Comparison of ENCODE assay signal across 8 mouse cellular contexts in the genomic region with DNA sequence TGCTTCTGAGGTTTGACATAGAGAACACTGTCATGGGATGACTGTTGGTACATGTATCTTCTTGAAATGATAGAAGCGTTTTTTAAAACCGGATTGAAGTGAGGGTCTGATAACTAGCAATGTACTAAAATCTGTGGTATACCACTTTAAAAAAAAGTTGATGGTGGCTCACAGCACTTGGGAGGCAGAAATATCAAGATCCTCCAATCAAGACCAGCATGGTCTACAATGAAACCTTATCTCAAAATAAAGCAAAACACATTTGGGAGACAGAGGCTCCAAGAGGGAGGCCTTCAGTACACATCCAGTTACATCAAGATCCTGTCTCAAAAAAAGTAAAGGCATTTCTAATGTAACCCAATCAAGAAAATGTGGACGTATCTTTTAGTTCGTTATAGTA. TPM values are rescaled to one million over a fixed set of nuclear protein-coding genes. Genes with fewer than 3 reads are reported as not detected.
A peak's percentile ranks its signal among the peaks of the same experiment; 100 is the strongest.
DNase-seq lines count a peak whose midpoint lies in the region; ATAC-seq and TF ChIP-seq lines count a peak whose summit lies in the region.

No protein-coding gene starts in this region.

- peak overlapping the region; percentile 73 for H3K4me3 ChIP-seq in erythroblast, embryonic 14.5 days (replicated peaks)
- peak overlapping the region; percentile 89 for H3K4me3 ChIP-seq in forebrain, embryonic 16.5 days (replicated peaks; ENCODE audit: low read length)
- H3K4me3 ChIP-seq in liver, postnatal 0 days (ENCODE audit: low read depth, low read length), result peak overlapping the region; percentile 99

- ATAC-seq in erythroblast, adult 5-6 weeks (replicated peaks; ENCODE audit: low FRiP score, poor library complexity, severe bottlenecking), result no peak
- no peak for ATAC-seq in forebrain, embryonic 16.5 days
- ATAC-seq in liver, postnatal 0 days, result no peak

- TF ChIP-seq EP300 in liver, postnatal 0 days (IDR thresholded peaks at IDR 0.05; ENCODE audit: low read depth), result no peak

- peak; percentile 49 for DNase-seq in A20 (ENCODE audit: low read depth, low spot score)
- no peak for DNase-seq in liver, postnatal 0 days
- DNase-seq in ovary, postnatal 36 days (ENCODE audit: low spot score), result no peak
- no peak for DNase-seq in B cell, adult 2 months
- no peak for DNase-seq in spleen, postnatal 36 days (ENCODE audit: low spot score in 2 of 2)

- H3K4me1 ChIP-seq in erythroblast, embryonic 14.5 days (ENCODE audit: control insufficient read depth), result peaks cover 49% of the 10 kb centered on the region
- H3K4me1 ChIP-seq in forebrain, embryonic 16.5 days (replicated peaks; ENCODE audit: control insufficient read depth, insufficient read depth, low read length), result peaks cover 46% of the 10 kb centered on the region
- peaks cover 22% of the 10 kb centered on the region for H3K4me1 ChIP-seq in liver, postnatal 0 days (ENCODE audit: insufficient read depth)

- no peak for TF ChIP-seq CTCF in liver, postnatal 0 days (IDR thresholded peaks at IDR 0.05; ENCODE audit: low read depth)

- H3K27me3 ChIP-seq in erythroblast, embryonic 14.5 days (ENCODE audit: control insufficient read depth), result no peaks in the 10 kb centered on the region
- H3K27me3 ChIP-seq in forebrain, embryonic 16.5 days (replicated peaks; ENCODE audit: control insufficient read depth, insufficient read depth, low read length), result no peaks in the 10 kb centered on the region
- no peaks in the 10 kb centered on the region for H3K27me3 ChIP-seq in liver, postnatal 0 days (ENCODE audit: insufficient read depth, low read length)

- 26% methylated on average over 4 of the region's 4 CpGs for WGBS in forebrain, embryonic 16.5 days
- WGBS in liver, postnatal 0 days (ENCODE audit: insufficient replicate concordance), result 24% methylated on average over 4 of the region's 4 CpGs

- H3K4me2 ChIP-seq in forebrain, embryonic 16.5 days (ENCODE audit: low read length), result peak overlapping the region; percentile 78
- peak overlapping the region; percentile 82 for H3K4me2 ChIP-seq in liver, postnatal 0 days (ENCODE audit: low read depth, low read length)

- no peaks in the 10 kb centered on the region for H3K9me3 ChIP-seq in erythroblast, embryonic 14.5 days (ENCODE audit: control insufficient read depth, low read length)
- no peaks in the 10 kb centered on the region for H3K9me3 ChIP-seq in forebrain, embryonic 16.5 days (ENCODE audit: control insufficient read depth, low read length)
- H3K9me3 ChIP-seq in liver, postnatal 0 days (ENCODE audit: low read length), result no peaks in the 10 kb centered on the region

- H3K27ac ChIP-seq in forebrain, embryonic 16.5 days (ENCODE audit: low read length), result no peak overlapping the region
- no peak overlapping the region for H3K27ac ChIP-seq in liver, postnatal 0 days (ENCODE audit: low read depth)

- H3K36me3 ChIP-seq in erythroblast, embryonic 14.5 days (ENCODE audit: control insufficient read depth), result peaks cover 37% of the 10 kb centered on the region
- H3K36me3 ChIP-seq in forebrain, embryonic 16.5 days (ENCODE audit: control insufficient read depth, insufficient read depth), result peaks cover 7% of the 10 kb centered on the region; the same call in 1 of the 2 replicates
- H3K36me3 ChIP-seq in liver, postnatal 0 days (replicated peaks; ENCODE audit: insufficient read depth, low read length), result peaks cover 14% of the 10 kb centered on the region

- H3K9ac ChIP-seq in forebrain, embryonic 16.5 days (replicated peaks; ENCODE audit: low read depth, low read length), result peak overlapping the region; percentile 99
- peak overlapping the region; percentile 100 for H3K9ac ChIP-seq in liver, postnatal 0 days (replicated peaks)

RNA-seq across cellular contexts. Expression of gene Hnrnph3, which starts 2.3 kb away (rescaled TPM):
- polyA plus RNA-seq in erythroblast, embryonic 14.5 days (2012), result 2.2 and 2.4 TPM in 2 replicates
- 6.1 and 13.6 TPM in 2 replicates for total RNA-seq in erythroblast, adult 5-6 weeks (2015; ENCODE audit: low replicate concordance)
- total RNA-seq in erythroblast, adult 5-6 weeks (2017; ENCODE audit: low replicate concordance), result 7.6 and 27.6 TPM in 2 replicates
- 196 and 205 TPM in 2 replicates for polyA plus RNA-seq in forebrain, embryonic 16.5 days (2015; fragmentation: Nextera tagmentation; extraction: Ambion mirVana)
- polyA plus RNA-seq in liver, postnatal 0 days (2015; fragmentation: Nextera tagmentation; extraction: Ambion mirVana), result 12.1 and 12.4 TPM in 2 replicates

RNA-seq across cellular contexts. Expression of gene Pbld2, which starts 2.4 kb away (rescaled TPM):
- polyA plus RNA-seq in erythroblast, embryonic 14.5 days (2012), result not detected in 2 replicates
- total RNA-seq in erythroblast, adult 5-6 weeks (2015; ENCODE audit: low replicate concordance), result not detected in 2 replicates
- total RNA-seq in erythroblast, adult 5-6 weeks (2017; ENCODE audit: low replicate concordance), result not detected in 2 replicates
- 1.3 and 1.7 TPM in 2 replicates for polyA plus RNA-seq in forebrain, embryonic 16.5 days (2015; fragmentation: Nextera tagmentation; extraction: Ambion mirVana)
- polyA plus RNA-seq in liver, postnatal 0 days (2015; fragmentation: Nextera tagmentation; extraction: Ambion mirVana), result 15.0 and 17.3 TPM in 2 replicates

RNA-seq across cellular contexts. Expression of gene Pbld1, which starts 38.3 kb away (rescaled TPM):
- polyA plus RNA-seq in erythroblast, embryonic 14.5 days (2012), result not detected in 2 replicates
- not detected in 2 replicates for total RNA-seq in erythroblast, adult 5-6 weeks (2015; ENCODE audit: low replicate concordance)
- not detected in 2 replicates for total RNA-seq in erythroblast, adult 5-6 weeks (2017; ENCODE audit: low replicate concordance)
- polyA plus RNA-seq in forebrain, embryonic 16.5 days (2015; fragmentation: Nextera tagmentation; extraction: Ambion mirVana), result 0.62 and 0.99 TPM in 2 replicates
- 66.9 and 67.6 TPM in 2 replicates for polyA plus RNA-seq in liver, postnatal 0 days (2015; fragmentation: Nextera tagmentation; extraction: Ambion mirVana)

RNA-seq across cellular contexts. Expression of gene Rufy2, which starts 41.7 kb away (rescaled TPM):
- not detected in 2 replicates for polyA plus RNA-seq in erythroblast, embryonic 14.5 days (2012)
- 1.3 and 10.0 TPM in 2 replicates for total RNA-seq in erythroblast, adult 5-6 weeks (2015; ENCODE audit: low replicate concordance)
- 1.7 and 3.9 TPM in 2 replicates for total RNA-seq in erythroblast, adult 5-6 weeks (2017; ENCODE audit: low replicate concordance)
- polyA plus RNA-seq in forebrain, embryonic 16.5 days (2015; fragmentation: Nextera tagmentation; extraction: Ambion mirVana), result 60.5 and 73.0 TPM in 2 replicates
- polyA plus RNA-seq in liver, postnatal 0 days (2015; fragmentation: Nextera tagmentation; extraction: Ambion mirVana), result 2.8 and 2.9 TPM in 2 replicates

Comparison
In these comparisons a context has a peak if more than half of its experiments do, and no peak if none do; other contexts are left out.
1. RNA of gene Hnrnph3, which starts 2.3 kb away (polyA plus RNA-seq): 196 to 205 TPM in forebrain, embryonic 16.5 days; 12.1 to 12.4 TPM in liver, postnatal 0 days and 2.2 to 2.4 TPM in erythroblast, embryonic 14.5 days; every median in the first group is over 10 times any median in the second.
2. RNA of gene Pbld1, which starts 38.3 kb away (polyA plus RNA-seq): 66.9 to 67.6 TPM in liver, postnatal 0 days; 0.62 to 0.99 TPM in forebrain, embryonic 16.5 days and not detected in erythroblast, embryonic 14.5 days; every median in the first group is over 10 times any median in the second.
3. Peak in every context shown above with its lines, with median percentiles within 50 percentile points of each other: H3K4me3 ChIP-seq.